ENCODE assay signal across 7 mouse cellular contexts in genomic region chr3:144570047-144570815, GRCm38 (mm10). TPM values are rescaled to one million over a fixed set of nuclear protein-coding genes. Genes with fewer than 3 reads are reported as not detected.
A peak's percentile ranks its signal among the peaks of the same experiment; 100 is the strongest.
DNase-seq lines count a peak whose midpoint lies in the region; ATAC-seq and TF ChIP-seq lines count a peak whose summit lies in the region.

Gene Hs2st1, minus strand, starts transcription at chr3:144570181.
Gene Selenof, plus strand, starts transcription at chr3:144570304.

- H3K4me1 ChIP-seq in embryonic facial prominence, embryonic 10.5 days: peaks cover 29% of the 10 kb centered on the region
- peaks cover 6% of the 10 kb centered on the region for H3K4me1 ChIP-seq in intestine, postnatal 0 days (replicated peaks; ENCODE audit: control insufficient read depth, insufficient read depth, low read length)
- peaks cover 22% of the 10 kb centered on the region for H3K4me1 ChIP-seq in midbrain, embryonic 12.5 days
- peaks cover 10% of the 10 kb centered on the region; the same call in 1 of the 2 replicates for H3K4me1 ChIP-seq in small intestine, adult 2 months (ENCODE audit: control insufficient read depth, insufficient read depth, insufficient read length, low read length)

- DNase-seq in adrenal gland, postnatal 10 days: peak; percentile 97
- DNase-seq in embryonic facial prominence, embryonic 10.5 days (ENCODE audit: low spot score): peak; percentile 98
- peak; percentile 93 for DNase-seq in gonadal fat pad, adult 2 months (ENCODE audit: low read depth)
- DNase-seq in left cerebral cortex, postnatal 4 days: peak; percentile 98

- peak within 1 kb of the TSS; percentile 91 for H3K9ac ChIP-seq in intestine, postnatal 0 days (ENCODE audit: low read depth, low read length)
- peak within 1 kb of the TSS; percentile 83 for H3K9ac ChIP-seq in midbrain, embryonic 12.5 days (replicated peaks)

- peaks cover 31% of the 10 kb centered on the region for H3K36me3 ChIP-seq in embryonic facial prominence, embryonic 10.5 days (replicated peaks)
- H3K36me3 ChIP-seq in intestine, postnatal 0 days (ENCODE audit: control insufficient read depth, insufficient read depth): no peaks in the 10 kb centered on the region
- H3K36me3 ChIP-seq in midbrain, embryonic 12.5 days: peaks cover 5% of the 10 kb centered on the region
- H3K36me3 ChIP-seq in small intestine, adult 2 months (ENCODE audit: control insufficient read depth, insufficient read depth, low read length): peaks cover 5% of the 10 kb centered on the region; the same call in 1 of the 2 replicates

- peak within 1 kb of the TSS; percentile 99 for H3K4me2 ChIP-seq in intestine, postnatal 0 days (replicated peaks; ENCODE audit: low read depth)
- H3K4me2 ChIP-seq in midbrain, embryonic 12.5 days (replicated peaks): peak within 1 kb of the TSS; percentile 82

- H3K9me3 ChIP-seq in embryonic facial prominence, embryonic 10.5 days: no peaks in the 10 kb centered on the region
- H3K9me3 ChIP-seq in intestine, postnatal 0 days (ENCODE audit: control insufficient read depth): no peaks in the 10 kb centered on the region
- no peaks in the 10 kb centered on the region for H3K9me3 ChIP-seq in midbrain, embryonic 12.5 days

- peak within 1 kb of the TSS; percentile 89 for H3K4me3 ChIP-seq in embryonic facial prominence, embryonic 10.5 days
- H3K4me3 ChIP-seq in intestine, postnatal 0 days (ENCODE audit: low read depth, low read length): peak within 1 kb of the TSS; percentile 88
- peak within 1 kb of the TSS; percentile 66 for H3K4me3 ChIP-seq in midbrain, embryonic 12.5 days
- H3K4me3 ChIP-seq in small intestine, adult 2 months (ENCODE audit: low read depth, low read length): peak within 1 kb of the TSS; percentile 87

- peak; percentile 98 for ATAC-seq in intestine, postnatal 0 days
- peak; percentile 98 for ATAC-seq in midbrain, embryonic 12.5 days (ENCODE audit: low FRiP score, low read depth)

- H3K27me3 ChIP-seq in embryonic facial prominence, embryonic 10.5 days (replicated peaks; ENCODE audit: low read depth, poor library complexity, severe bottlenecking): no peaks in the 10 kb centered on the region
- H3K27me3 ChIP-seq in intestine, postnatal 0 days (replicated peaks; ENCODE audit: control insufficient read depth, insufficient read depth, low read length): no peaks in the 10 kb centered on the region
- H3K27me3 ChIP-seq in midbrain, embryonic 12.5 days: no peaks in the 10 kb centered on the region
- no peaks in the 10 kb centered on the region for H3K27me3 ChIP-seq in small intestine, adult 2 months (ENCODE audit: control insufficient read depth, insufficient read depth, low read length)

- WGBS in embryonic facial prominence, embryonic 10.5 days: under 1% methylated on average over 68 of the region's 69 CpGs
- WGBS in intestine, postnatal 0 days: under 1% methylated on average over 61 of the region's 69 CpGs
- under 1% methylated on average over 56 of the region's 69 CpGs for WGBS in midbrain, embryonic 12.5 days
- under 1% methylated on average over 64 of the region's 69 CpGs for WGBS in small intestine, adult 2 months

- TF ChIP-seq CTCF in intestine, postnatal 0 days (IDR thresholded peaks at IDR 0.05; ENCODE audit: low read depth): peak; percentile 56
- TF ChIP-seq CTCF in small intestine, adult 2 months (IDR thresholded peaks at IDR 0.05; ENCODE audit: extremely low read depth, insufficient read length, insufficient replicate concordance, low read depth, low read length): no peak

- TF ChIP-seq POLR2A in small intestine, adult 2 months (IDR thresholded peaks at IDR 0.05; ENCODE audit: low read depth, low read length): peak; percentile 90

- peak within 1 kb of the TSS; percentile 98 for H3K27ac ChIP-seq in embryonic facial prominence, embryonic 10.5 days (replicated peaks)
- peak within 1 kb of the TSS; percentile 89 for H3K27ac ChIP-seq in intestine, postnatal 0 days (ENCODE audit: low read depth, low read length)
- peak within 1 kb of the TSS; percentile 94 for H3K27ac ChIP-seq in midbrain, embryonic 12.5 days (replicated peaks)
- H3K27ac ChIP-seq in small intestine, adult 2 months (ENCODE audit: insufficient read depth, low read depth, low read length): peak within 1 kb of the TSS; percentile 95

- intact Hi-C loops in left cerebral cortex, postnatal 4 days (cut with DNase I): no loop called here

RNA-seq across cellular contexts. Expression of gene Hs2st1, which starts in this region (rescaled TPM):
- total RNA-seq in adrenal gland, postnatal 10 days (2021): 10 to 100 TPM; 19.2 to 19.5 TPM
- 11.7 and 12.7 TPM in 2 replicates for polyA plus RNA-seq in embryonic facial prominence, embryonic 10.5 days (2016; fragmentation: Nextera tagmentation; extraction: Ambion mirVana)
- polyA plus RNA-seq in gonadal fat pad, adult 2 months (2012; rRNA removed): 7.5 and 8.5 TPM in 2 replicates
- 6.1 and 6.9 TPM in 2 replicates for polyA plus RNA-seq in intestine, postnatal 0 days (2015; fragmentation: Nextera tagmentation; extraction: Ambion mirVana)
- 10 to 100 TPM; 56.3 to 60.1 TPM for total RNA-seq in left cerebral cortex, postnatal 4 days (2021)
- 25.1 and 29.2 TPM in 2 replicates for polyA plus RNA-seq in midbrain, embryonic 12.5 days (2016; fragmentation: Nextera tagmentation; extraction: Ambion mirVana)
- 1.3 and 2.3 TPM in 2 replicates for polyA plus RNA-seq in small intestine, adult 2 months (2012; rRNA removed)

RNA-seq across cellular contexts. Expression of gene Selenof, which starts in this region (rescaled TPM):
- total RNA-seq in adrenal gland, postnatal 10 days (2021): 100 to 1,000 TPM; 283 to 295 TPM
- 452 and 456 TPM in 2 replicates for polyA plus RNA-seq in embryonic facial prominence, embryonic 10.5 days (2016; fragmentation: Nextera tagmentation; extraction: Ambion mirVana)
- 180 and 192 TPM in 2 replicates for polyA plus RNA-seq in gonadal fat pad, adult 2 months (2012; rRNA removed)
- 504 and 571 TPM in 2 replicates for polyA plus RNA-seq in intestine, postnatal 0 days (2015; fragmentation: Nextera tagmentation; extraction: Ambion mirVana)
- 100 to 1,000 TPM; 248 to 253 TPM for total RNA-seq in left cerebral cortex, postnatal 4 days (2021)
- polyA plus RNA-seq in midbrain, embryonic 12.5 days (2016; fragmentation: Nextera tagmentation; extraction: Ambion mirVana): 460 and 470 TPM in 2 replicates
- 44.9 and 74.2 TPM in 2 replicates for polyA plus RNA-seq in small intestine, adult 2 months (2012; rRNA removed)

Comparison
In these comparisons a context has a peak if more than half of its experiments do, and no peak if none do; other contexts are left out.
1. Peak in every context shown above with its lines: DNase-seq, ATAC-seq, H3K4me3 ChIP-seq and H3K27ac ChIP-seq.